Mouse (Mus musculus): ENCODE measurements around the gene Olfr746.

The Olfr746 gene

GRCm38 (mm10) chr14:50646783-50647182, at the start of gene Olfr746:
Gene Olfr746 (plus strand): TSS chr14:50647083.
- no peak for DNase-seq

GRCm38 (mm10) chr14:50614579-50614978, 32.3 kb upstream of the Olfr746 start, which contains the start of gene Olfr744:
Gene Olfr744 (plus strand): TSS chr14:50614879.
- no peak for DNase-seq

GRCm38 (mm10) chr14:50639088-50639487, 7.8 kb upstream of the Olfr746 start, which contains the start of gene Olfr745:
Gene Olfr745 (plus strand): TSS chr14:50639388.
- no peak for DNase-seq

GRCm38 (mm10) chr14:50693106-50693505, 46.2 kb downstream of the Olfr746 start, which contains the start of gene Olfr747:
Gene Olfr747 (minus strand): TSS chr14:50693206.
- no peak for DNase-seq
